Mouse (Mus musculus) kidney, adult 2 months (tissue): ENCODE results near the gene Pdcl3. TPM values are rescaled to one million over a fixed set of nuclear protein-coding genes. Genes with fewer than 3 reads are reported as not detected.

Experiments
- DNase-seq: peaks from one replicate; pipeline ENCODE4 v3.0.0; 2021
- H3K27ac ChIP-seq: fragments of 200-500 bp; 2 replicates; pipeline ENCODE4 v1.5.1; 2012; ENCODE audit warnings: low read depth, low read length, control low read depth, inconsistent platforms; ENCODE audit not compliant: insufficient read depth
- H3K27me3 ChIP-seq: fragments of 200-500 bp; replicated peaks from 2 replicates; pipeline ENCODE4 v1.6.1; 2012; ENCODE audit warnings: mild to moderate bottlenecking, moderate library complexity, low read length, inconsistent platforms; ENCODE audit not compliant: control insufficient read depth, insufficient read depth
- H3K36me3 ChIP-seq: fragments of 200-500 bp; 2 replicates; pipeline ENCODE4 v1.6.1; 2012; ENCODE audit warnings: mild to moderate bottlenecking, moderate library complexity, low read length, inconsistent platforms; ENCODE audit not compliant: control insufficient read depth, insufficient read depth
- H3K4me1 ChIP-seq: fragments of 200-500 bp; 2 replicates; pipeline ENCODE4 v1.6.1; 2011; ENCODE audit warnings: low read length; ENCODE audit not compliant: control insufficient read depth, insufficient read depth
- H3K4me3 ChIP-seq: fragments of 200-500 bp; 2 replicates; pipeline ENCODE4 v1.5.1; 2011; ENCODE audit warnings: mild to moderate bottlenecking, low read depth, low read length, control low read depth; ENCODE audit not compliant: insufficient read depth
- CTCF ChIP-seq: fragments of 200-500 bp; conservative IDR thresholded peaks from 2 replicates; pipeline ENCODE4 v1.5.1; 2011; ENCODE audit warnings: low read depth, mild to moderate bottlenecking, control low read depth, low read length, moderate library complexity, mixed read lengths; ENCODE audit not compliant: insufficient read depth, insufficient read length
- POLR2A ChIP-seq: fragments of 200-500 bp; IDR thresholded peaks from one replicate; pipeline ENCODE4 v1.6.1; 2011; ENCODE audit warnings: low read depth, low read length, control low read depth
- WGBS: fragments of 180-500 bp; shearing (Covaris S2); methylation state at CpG from one replicate; pipeline ENCODE4 v1.1.7; 2018; 5-methylcytosine and 5-hydroxymethylcytosine counted together
- polyA plus RNA-seq: library from polyadenylated mRNA; depleted of rRNA; stranded (reverse); fragments of >200 nt; gene quantifications from 2 replicates; pipeline ENCODE4 v1.2.3, GENCODE M21; 2012

Pdcl3 gene
- polyA plus RNA-seq, 1 experiment = 39.8 TPM

GRCm38 (mm10) chr1:39001106-39001505 lies 15.7 kb downstream of the Pdcl3 start:
- H3K27ac ChIP-seq = no peak overlapping the region
- no peak overlapping the region for H3K4me3 ChIP-seq
- no peak for TF ChIP-seq POLR2A
- peak; percentile 82 for TF ChIP-seq CTCF
- 14% methylated on average over 5 of the region's 5 CpGs for WGBS
- no peaks in the 10 kb centered on the region for H3K36me3 ChIP-seq
- no peaks in the 10 kb centered on the region for H3K27me3 ChIP-seq
- H3K4me1 ChIP-seq = no peaks in the 10 kb centered on the region
- peak; percentile 73 for DNase-seq

- no peak overlapping the region for H3K27ac ChIP-seq
- no peaks in the 10 kb centered on the region for H3K4me1 ChIP-seq
- no peak for TF ChIP-seq CTCF
- no peak for TF ChIP-seq POLR2A
- H3K36me3 ChIP-seq = no peaks in the 10 kb centered on the region
- DNase-seq = no peak
- WGBS = 57% methylated on average over 10 of the region's 10 CpGs
- no peak overlapping the region for H3K4me3 ChIP-seq
- no peaks in the 10 kb centered on the region for H3K27me3 ChIP-seq
These were observed 20.4 kb downstream of the Pdcl3 start for GRCm38 (mm10) chr1:39005751-39006354.

- Histone ChIP-seq H3K4me1 (no peaks in the 10 kb centered on the region), H3K27me3 (no peaks in the 10 kb centered on the region), H3K36me3 (no peaks in the 10 kb centered on the region), H3K4me3 (no peak overlapping the region), H3K27ac (no peak overlapping the region)
- TF ChIP-seq POLR2A = no peak
- no peak for TF ChIP-seq CTCF
- no peak for DNase-seq
- WGBS = 58% methylated on average over 11 of the region's 11 CpGs
These were observed 21.7 kb downstream of the Pdcl3 start for GRCm38 (mm10) chr1:39006830-39007829.

- peak; percentile 85 for DNase-seq
- WGBS = 18% methylated on average over 12 of the region's 12 CpGs
- H3K4me3 ChIP-seq = no peak overlapping the region
These were observed 25.2 kb downstream of the Pdcl3 start for GRCm38 (mm10) chr1:39010583-39011021.

GRCm38 (mm10) chr1:39012576-39012975 lies 27.2 kb downstream of the Pdcl3 start:
- DNase-seq = no peak
- 86% methylated on average over 13 of the region's 13 CpGs for WGBS
- Histone ChIP-seq H3K4me3 (no peak overlapping the region), H3K36me3 (no peaks in the 10 kb centered on the region), H3K4me1 (no peaks in the 10 kb centered on the region), H3K27ac (no peak overlapping the region), H3K27me3 (no peaks in the 10 kb centered on the region)
- TF ChIP-seq CTCF = no peak
- TF ChIP-seq POLR2A = no peak

More at GRCm38 (mm10) chr1:39010583-39011021, 25.2 kb downstream of the Pdcl3 start:
- no peaks in the 10 kb centered on the region for H3K4me1 ChIP-seq
- no peaks in the 10 kb centered on the region for H3K27me3 ChIP-seq
- TF ChIP-seq CTCF = peak; percentile 48
- no peak for TF ChIP-seq POLR2A
- no peak overlapping the region for H3K27ac ChIP-seq
- no peaks in the 10 kb centered on the region for H3K36me3 ChIP-seq

- Histone ChIP-seq H3K27me3 (no peaks in the 10 kb centered on the region), H3K27ac (no peak overlapping the region), H3K4me1 (no peaks in the 10 kb centered on the region), H3K4me3 (no peak overlapping the region), H3K36me3 (no peaks in the 10 kb centered on the region)
- no peak for TF ChIP-seq CTCF
- no peak for TF ChIP-seq POLR2A
- no peak for DNase-seq
- WGBS = 86% methylated on average over 6 of the region's 6 CpGs
These were observed 28.4 kb downstream of the Pdcl3 start for GRCm38 (mm10) chr1:39013843-39014242.

- no peak for DNase-seq
- 84% methylated on average over 10 of the region's 10 CpGs for WGBS
- Histone ChIP-seq H3K4me1 (no peaks in the 10 kb centered on the region), H3K4me3 (no peak overlapping the region), H3K27me3 (no peaks in the 10 kb centered on the region), H3K36me3 (no peaks in the 10 kb centered on the region), H3K27ac (no peak overlapping the region)
- TF ChIP-seq CTCF (no peak), POLR2A (no peak)
These were observed 30.1 kb downstream of the Pdcl3 start for GRCm38 (mm10) chr1:39015529-39015928.
